Mouse (Mus musculus) myocyte (in vitro differentiated cells): ENCODE measurements around the gene Opa3.

Source experiments
- CEBPB ChIP-seq: IDR thresholded peaks from 2 replicates; pipeline ENCODE4 v1.6.1; 2011; ENCODE audit warnings: mild to moderate bottlenecking, moderate library complexity; ENCODE audit not compliant: poor library complexity, insufficient read depth, severe bottlenecking
- E2F4 ChIP-seq: IDR thresholded peaks from one replicate; pipeline ENCODE4 v1.6.1; 2011; ENCODE audit warnings: mild to moderate bottlenecking, control low read depth, moderate library complexity; ENCODE audit not compliant: insufficient read depth
- MAX ChIP-seq: IDR thresholded peaks from one replicate; pipeline ENCODE4 v1.6.1; 2011; ENCODE audit warnings: low read depth, mild to moderate bottlenecking, control low read depth
- MYOD1 ChIP-seq, 3 experiments: IDR thresholded peaks; one replicate each; pipeline ENCODE4 v1.6.1; 2011; ENCODE audit warnings: control low read depth in 2 of 3, low read depth in 2 of 3, mild to moderate bottlenecking in 2 of 3, moderate library complexity in 1 of 3; ENCODE audit not compliant: insufficient read length in 2 of 3, control insufficient read depth in 1 of 3
- POLR2A ChIP-seq: IDR thresholded peaks from one replicate; pipeline ENCODE4 v1.6.1; 2011; ENCODE audit warnings: low read depth, mild to moderate bottlenecking, control low read depth, moderate library complexity; ENCODE audit not compliant: insufficient read length
- POLR2AphosphoS2 ChIP-seq: IDR thresholded peaks from one replicate; pipeline ENCODE4 v1.6.1; 2011; ENCODE audit warnings: low read depth, control low read depth; ENCODE audit not compliant: insufficient read length
- REST ChIP-seq: IDR thresholded peaks from one replicate; pipeline ENCODE4 v1.6.1; 2011; ENCODE audit warnings: mild to moderate bottlenecking, control low read depth, moderate library complexity; ENCODE audit not compliant: insufficient read depth, insufficient read length
- TCF12 ChIP-seq: IDR thresholded peaks from one replicate; pipeline ENCODE4 v1.6.1; 2011; ENCODE audit warnings: mild to moderate bottlenecking, control low read depth; ENCODE audit not compliant: poor library complexity, insufficient read depth, severe bottlenecking
- TCF3 ChIP-seq: IDR thresholded peaks from one replicate; pipeline ENCODE4 v1.6.1; 2011; ENCODE audit warnings: low read depth, control low read depth; ENCODE audit not compliant: insufficient read length
- USF1 ChIP-seq: IDR thresholded peaks from one replicate; pipeline ENCODE4 v1.6.1; 2011; ENCODE audit warnings: low read depth, mild to moderate bottlenecking, control low read depth, moderate library complexity

DNA sequence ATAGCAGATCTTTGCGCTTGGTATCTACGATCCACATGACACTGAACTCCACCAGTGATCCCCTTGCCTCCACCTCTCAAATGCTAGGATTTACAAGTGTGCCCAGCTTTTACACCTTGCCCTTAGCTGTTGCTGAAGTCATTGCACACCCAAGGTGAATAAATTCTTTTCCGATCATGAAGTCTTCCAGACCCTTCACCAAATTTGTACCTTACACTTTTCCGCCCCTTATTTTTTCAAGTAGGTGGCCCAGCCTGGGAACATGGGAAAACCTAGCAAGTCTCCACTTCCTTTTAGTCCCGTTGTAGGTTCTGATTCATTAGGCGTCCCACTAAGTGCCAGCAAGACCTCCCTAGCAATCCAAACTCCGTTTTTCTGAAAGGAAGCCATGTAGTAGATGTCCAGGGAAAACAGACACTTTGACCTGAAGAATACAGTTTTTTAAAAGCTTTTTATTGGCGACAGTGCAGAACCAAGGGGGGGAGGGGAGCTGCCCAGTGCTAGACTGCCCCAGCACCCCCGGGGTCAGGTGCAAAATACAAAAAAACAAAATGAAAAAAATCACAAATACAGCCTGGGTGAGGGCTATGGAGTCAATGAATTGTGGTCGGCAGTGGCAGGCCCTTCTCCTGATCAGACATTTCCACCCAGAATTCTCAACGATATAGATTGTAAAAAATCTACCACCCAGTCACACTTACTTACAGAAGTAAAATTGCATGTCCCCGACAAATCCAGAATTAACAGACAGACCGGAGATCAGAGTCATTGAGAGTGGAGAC, 74.3 kb downstream of the Opa3 start:
- TF ChIP-seq POLR2A: no peak
- TF ChIP-seq USF1: no peak
- no peak for TF ChIP-seq MAX
- TF ChIP-seq CEBPB: no peak
- no peak for TF ChIP-seq POLR2AphosphoS2
- TF ChIP-seq MYOD1 (IDR thresholded peaks at IDR 0.05; ENCODE audit: control insufficient read depth in 1 of 3, insufficient read length in 2 of 3, low read depth in 2 of 3): no peak
- TF ChIP-seq TCF12: no peak
- TF ChIP-seq TCF3: no peak
- no peak for TF ChIP-seq E2F4
- TF ChIP-seq REST: no peak
